Mouse (Mus musculus) heart, adult 10 weeks (tissue): ENCODE measurements around the gene Stxbp1. TPM values are rescaled to one million over a fixed set of nuclear protein-coding genes. Genes with fewer than 3 reads are reported as not detected.

Source experiments
- polyA plus RNA-seq: library from polyadenylated mRNA; stranded (reverse); fragments of 350-450 nt; fragmentation: Illumina TruSeq; extraction: RNeasy Lipid Tissue Mini Kit (QIAGEN cat#74804); gene quantifications from one replicate; pipeline ENCODE4 v1.2.3, GENCODE M21; 2014; ENCODE audit warnings: low read depth, low replicate concordance

Gene Stxbp1
- 10.0 TPM for polyA plus RNA-seq

GRCm38 (mm10) chr2:32846805-32847467, at the start of gene Stxbp1:
TSS of gene Stxbp1 (minus strand) at chr2:32847245.

GRCm38 (mm10) chr2:32875675-32876489, 28.8 kb upstream of the Stxbp1 start, which contains the start of gene Fam129b:
TSS of gene Fam129b (plus strand) at chr2:32876114.

GRCm38 (mm10) chr2:32784048-32784681, 62.9 kb downstream of the Stxbp1 start, which contains the start of gene Cfap157:
TSS of gene Cfap157 (minus strand) at chr2:32784428.

GRCm38 (mm10) chr2:32775359-32776074, 71.5 kb downstream of the Stxbp1 start, which contains the start of the genes Ttc16 and Ptrh1:
TSS of gene Ttc16 (minus strand) at chr2:32775633.
TSS of gene Ptrh1 (plus strand) at chr2:32775786.

GRCm38 (mm10) chr2:32757056-32757845, 89.8 kb downstream of the Stxbp1 start, which contains the start of gene Tor2a:
TSS of gene Tor2a (plus strand) at chr2:32757234.

GRCm38 (mm10) chr2:32740916-32741272, 106.2 kb downstream of the Stxbp1 start, which contains the start of gene 6330409D20Rik:
TSS of gene 6330409D20Rik (minus strand) at chr2:32741016.

Other genes with a start within 250 kb of the Stxbp1 start
- gene St6galnac6, start 247.5 kb downstream of the Stxbp1 start, polyA plus RNA-seq: 110 TPM
- gene Ak1, start 225.5 kb downstream of the Stxbp1 start, polyA plus RNA-seq: 526 TPM
- 139 TPM for gene Eng, start 200.7 kb downstream of the Stxbp1 start, polyA plus RNA-seq
- gene Fpgs, start 143.1 kb downstream of the Stxbp1 start, polyA plus RNA-seq: 11.2 TPM
- 35.5 TPM for gene Cdk9, start 134.2 kb downstream of the Stxbp1 start, polyA plus RNA-seq
- 17.4 TPM for gene Sh2d3c, start 126.2 kb downstream of the Stxbp1 start, polyA plus RNA-seq
- not detected for gene 6330409D20Rik, start 106.2 kb downstream of the Stxbp1 start, polyA plus RNA-seq
- 15.4 TPM for gene Tor2a, start 90.0 kb downstream of the Stxbp1 start, polyA plus RNA-seq
- 0.24 TPM for gene Ttc16, start 71.6 kb downstream of the Stxbp1 start, polyA plus RNA-seq
- 3.7 TPM for gene Ptrh1, start 71.5 kb downstream of the Stxbp1 start, polyA plus RNA-seq
- gene Cfap157, start 62.8 kb downstream of the Stxbp1 start, polyA plus RNA-seq: not detected
- 18.2 TPM for gene Fam129b, start 28.9 kb upstream of the Stxbp1 start, polyA plus RNA-seq
- 349 TPM for gene Rpl12, start 114.3 kb upstream of the Stxbp1 start, polyA plus RNA-seq
- gene Lrsam1, start 114.4 kb upstream of the Stxbp1 start, polyA plus RNA-seq: 15.1 TPM
- gene Slc2a8, start 134.8 kb upstream of the Stxbp1 start, polyA plus RNA-seq: 16.6 TPM